Mouse (Mus musculus): ENCODE results near the gene H2-DMb1.
"Not testable (repeated sequence)": the region's sequence is repeated elsewhere in the genome, so short reads cannot be mapped to it uniquely, and the experiment has no call there.

The H2-DMb1 gene

DNA sequence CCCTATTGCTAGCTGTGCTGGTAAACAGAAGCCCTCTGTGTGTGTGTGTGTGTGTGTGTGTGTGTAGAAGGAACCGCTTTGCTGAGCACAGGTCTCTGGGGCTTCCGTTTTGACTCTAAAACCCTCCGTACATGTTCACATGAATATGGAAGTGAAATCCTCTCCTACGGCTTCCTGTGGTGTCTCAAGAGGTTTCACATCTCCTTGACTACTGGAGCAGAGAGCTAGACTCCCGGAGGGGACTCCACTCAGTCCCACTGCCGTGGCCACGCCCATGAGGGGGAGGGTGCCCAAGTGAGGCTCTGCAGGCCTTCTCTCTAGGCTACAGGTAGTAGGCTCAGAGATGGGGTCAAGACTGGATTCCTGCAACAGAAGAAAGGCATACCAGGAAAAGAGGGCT, 9.8 kb upstream of the H2-DMb1 start, which contains the start of gene H2-DMb2:
Gene H2-DMb2 (plus strand): TSS at position 275 of the 400 bp plus-strand sequence.
- no peak for DNase-seq (ENCODE audit: extremely low spot score, low spot score)

DNA sequence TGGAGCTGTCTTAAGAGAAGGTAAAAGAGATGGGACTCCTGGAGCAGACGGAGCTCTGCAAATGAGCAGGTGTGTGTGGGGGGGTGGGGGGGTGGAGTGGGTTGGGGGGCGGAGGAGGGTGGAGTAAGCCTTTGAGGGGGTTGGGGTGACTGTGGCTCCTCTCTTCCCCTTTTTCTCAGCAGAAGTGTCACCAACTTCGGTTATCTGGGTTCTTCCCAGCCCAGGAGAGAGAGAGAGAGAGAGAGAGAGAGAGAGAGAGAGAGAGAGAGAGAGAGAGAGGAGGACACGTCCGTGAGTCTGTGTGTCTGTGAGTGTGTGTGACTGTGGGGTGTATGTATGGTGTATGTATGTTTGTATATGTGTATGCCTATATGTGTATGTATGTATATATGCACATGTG, 9.4 kb upstream of the H2-DMb1 start:
- DNase-seq (ENCODE audit: extremely low spot score, low spot score), result no peak

DNA sequence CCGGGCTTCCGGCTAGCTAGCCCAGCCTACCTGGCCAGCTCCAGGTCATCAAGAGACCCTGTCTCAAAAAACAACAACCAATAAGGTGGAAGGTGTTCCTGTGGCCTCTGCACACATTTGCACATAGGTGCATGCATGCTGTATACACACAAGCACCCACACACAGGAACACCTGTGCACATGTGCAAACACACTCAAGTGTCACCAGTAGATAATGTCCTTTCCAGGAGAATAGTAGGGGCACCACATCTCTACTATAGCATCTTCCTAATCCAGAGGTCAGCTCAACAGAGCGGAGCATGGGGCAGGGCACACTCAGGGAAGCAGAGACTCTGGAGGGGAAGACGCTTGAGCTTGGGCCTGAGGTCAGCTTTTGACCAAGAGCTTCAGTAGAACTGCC, 8.7 kb upstream of the H2-DMb1 start:
- not testable (repeated sequence) for DNase-seq (ENCODE audit: extremely low spot score, low spot score)

DNA sequence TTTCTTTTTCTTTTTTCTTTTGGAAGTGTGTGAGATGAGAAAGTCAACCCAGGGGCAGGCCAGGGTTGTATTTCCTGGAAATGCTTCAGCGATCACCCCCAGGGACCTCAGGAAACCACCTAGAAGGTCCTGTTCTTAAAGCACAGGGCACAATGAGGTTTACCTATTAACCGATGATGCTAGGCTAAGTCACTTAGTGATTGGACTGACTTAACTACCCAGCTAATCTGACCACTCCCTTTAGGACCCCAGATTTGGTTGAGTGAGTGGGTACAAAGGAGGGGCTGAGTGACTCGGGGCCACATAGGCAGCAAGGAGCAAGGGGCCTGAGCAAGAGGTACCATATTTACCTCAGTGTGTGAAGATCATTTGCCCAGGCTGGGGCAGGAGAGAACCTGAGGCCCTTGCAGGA, 7.9 kb upstream of the H2-DMb1 start:
- no peak for DNase-seq (ENCODE audit: extremely low spot score, low spot score)

DNA sequence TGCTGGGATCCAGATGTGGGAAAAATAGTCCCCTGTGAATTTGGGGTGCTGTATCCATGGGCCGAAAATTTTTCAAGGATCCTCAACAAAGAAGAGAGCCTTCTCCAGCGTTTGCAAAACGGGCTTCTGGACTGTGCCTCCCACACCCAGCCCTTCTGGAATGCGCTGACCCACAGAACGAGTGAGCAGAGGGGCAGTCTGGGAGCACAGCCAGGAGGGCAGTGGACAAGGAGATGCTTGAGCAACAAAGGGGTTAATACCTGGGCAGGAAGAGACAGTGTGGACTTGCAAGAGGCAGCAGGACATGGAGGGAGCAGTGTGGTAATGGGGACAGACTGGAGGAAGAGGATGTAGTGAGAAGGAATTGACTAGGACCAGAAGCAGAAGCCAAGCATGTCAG, 2.7 kb downstream of the H2-DMb1 start:
- DNase-seq (ENCODE audit: extremely low spot score, low spot score), result no peak

DNA sequence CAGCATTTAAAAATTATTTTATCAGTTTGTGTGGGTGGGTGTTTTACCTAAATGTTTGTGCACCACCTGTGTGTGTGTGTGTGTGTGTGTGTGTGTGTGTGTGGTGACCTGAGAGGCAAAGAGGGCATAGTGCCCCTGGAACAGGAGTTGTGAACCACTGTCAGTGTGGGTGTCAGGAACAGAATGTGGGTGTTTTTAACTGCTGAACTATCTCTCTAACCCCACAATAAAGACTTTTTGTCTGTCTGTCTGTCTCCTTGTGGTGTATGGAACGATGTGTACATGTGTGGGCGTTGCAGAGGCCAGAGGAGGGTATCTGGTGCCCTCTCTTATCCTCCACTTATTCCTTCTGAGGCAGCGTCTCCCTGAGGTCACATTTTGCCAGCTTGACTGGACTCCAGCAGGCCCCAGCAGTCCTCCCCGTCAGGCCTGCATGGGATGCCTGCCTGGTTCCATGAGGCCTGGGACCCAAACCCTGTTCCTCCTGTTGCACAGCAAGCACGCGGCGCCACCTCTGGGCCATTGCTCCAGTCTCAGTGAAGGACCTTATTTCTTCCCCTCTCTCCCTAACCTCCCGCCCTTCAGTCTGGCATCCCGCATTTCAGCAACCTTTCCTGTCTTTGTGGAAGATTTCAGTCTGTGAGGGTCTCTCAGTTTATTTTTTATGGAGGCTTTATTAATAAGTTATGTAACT, 11.5 kb downstream of the H2-DMb1 start:
- no peak for DNase-seq (ENCODE audit: extremely low spot score, low spot score)

DNA sequence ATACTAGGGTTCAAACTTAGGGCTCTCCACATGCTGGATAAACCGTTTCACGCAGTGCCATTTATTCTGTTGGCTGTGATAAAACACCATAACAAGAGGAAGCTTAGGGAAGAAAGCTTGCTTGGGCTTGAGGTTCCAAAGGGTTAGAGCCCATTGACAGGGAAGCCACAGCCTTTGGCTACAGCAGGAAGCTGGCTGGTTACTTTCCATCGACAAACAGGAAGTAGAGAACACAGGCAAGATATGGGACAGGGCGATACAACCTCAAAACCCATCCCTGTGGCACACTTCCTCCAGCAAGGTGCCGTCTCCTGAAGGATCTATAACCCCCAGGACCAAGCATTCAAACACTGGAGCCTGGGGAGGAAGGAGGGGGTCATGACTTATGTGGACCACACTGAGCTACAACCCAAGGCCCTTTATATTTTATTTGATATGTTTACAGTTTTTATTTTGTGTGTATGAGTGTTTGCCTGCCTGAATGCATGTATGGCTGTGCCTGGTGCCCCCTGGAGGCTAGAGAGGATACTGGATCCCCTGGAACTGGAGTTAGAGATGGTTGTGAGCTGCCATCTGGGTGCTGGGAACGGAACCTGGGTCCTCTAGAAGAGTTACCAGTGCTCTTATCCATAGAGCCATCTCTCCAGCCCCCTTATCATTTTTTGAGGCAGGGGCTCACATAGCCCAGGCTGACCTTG, 12.3 kb downstream of the H2-DMb1 start:
- no peak for DNase-seq (ENCODE audit: extremely low spot score, low spot score)

DNA sequence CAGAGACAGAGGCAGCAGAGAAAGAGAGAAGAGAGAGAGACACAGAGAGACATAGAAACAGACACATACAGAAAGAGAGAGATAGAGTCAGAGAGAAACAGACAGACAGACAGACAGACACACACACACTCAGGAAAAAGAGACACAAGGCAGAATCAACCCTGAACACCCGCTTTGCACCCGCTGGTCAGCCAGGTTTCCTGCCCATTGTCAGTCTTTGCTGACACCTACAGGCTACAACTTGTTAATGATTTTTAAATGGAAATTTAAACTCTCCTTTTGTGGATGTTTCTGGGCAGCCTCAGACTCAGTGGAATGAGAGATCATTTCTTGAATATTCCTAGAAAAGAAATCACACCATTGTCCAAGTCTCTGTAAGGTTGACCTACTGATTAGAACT, 16.4 kb downstream of the H2-DMb1 start:
- DNase-seq (ENCODE audit: extremely low spot score, low spot score), result peak; percentile 31

DNA sequence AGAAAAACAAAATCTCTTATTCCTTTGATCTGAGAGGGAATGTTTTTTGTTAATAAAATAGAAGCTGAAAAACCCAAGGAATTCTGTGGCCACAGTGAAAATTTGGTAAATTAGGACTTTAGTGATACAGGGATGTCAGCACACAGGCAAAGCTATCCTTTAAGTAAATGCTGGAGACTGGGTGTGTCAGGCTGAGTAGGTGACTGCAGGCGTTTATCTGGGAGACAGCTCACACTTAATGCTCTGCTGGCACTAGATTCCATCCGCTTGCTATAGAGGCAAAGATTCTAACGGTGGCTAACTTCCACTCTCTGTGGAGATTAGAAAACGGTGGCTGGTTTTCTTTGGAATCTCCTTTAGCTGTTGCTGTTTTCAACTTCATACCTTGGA, 17.6 kb downstream of the H2-DMb1 start:
- no peak for DNase-seq (ENCODE audit: extremely low spot score, low spot score)

DNA sequence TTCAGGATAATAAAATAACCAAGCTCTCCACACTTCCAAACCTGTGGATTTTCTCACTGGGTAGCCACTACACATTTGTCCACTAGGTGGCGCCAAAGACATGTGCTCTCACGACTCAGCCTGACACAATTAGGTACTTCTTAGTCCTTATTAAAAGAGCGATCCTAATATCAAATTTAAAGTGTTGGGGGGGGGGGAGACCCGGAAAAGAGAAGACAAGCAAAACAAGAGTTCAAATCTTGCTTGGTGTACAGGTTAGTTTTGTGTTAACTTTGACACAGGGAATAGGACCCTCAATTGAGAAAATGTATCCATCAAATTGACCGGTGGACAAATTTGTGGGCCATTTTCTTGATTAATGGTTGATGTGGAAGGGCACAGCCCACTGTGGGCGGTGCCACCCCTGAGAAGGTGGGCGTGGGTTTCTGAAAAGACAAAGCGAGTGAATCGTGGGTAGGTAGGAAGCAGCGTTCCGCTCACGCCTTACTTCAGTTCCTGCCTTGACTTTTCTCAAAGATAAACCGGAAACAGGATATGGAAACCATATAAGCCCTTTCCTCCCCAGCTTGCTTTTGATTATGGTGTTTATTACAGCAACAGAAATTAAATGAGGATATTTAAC, 18.1 kb downstream of the H2-DMb1 start:
- peak; percentile 78 for DNase-seq (ENCODE audit: extremely low spot score, low spot score)

DNA sequence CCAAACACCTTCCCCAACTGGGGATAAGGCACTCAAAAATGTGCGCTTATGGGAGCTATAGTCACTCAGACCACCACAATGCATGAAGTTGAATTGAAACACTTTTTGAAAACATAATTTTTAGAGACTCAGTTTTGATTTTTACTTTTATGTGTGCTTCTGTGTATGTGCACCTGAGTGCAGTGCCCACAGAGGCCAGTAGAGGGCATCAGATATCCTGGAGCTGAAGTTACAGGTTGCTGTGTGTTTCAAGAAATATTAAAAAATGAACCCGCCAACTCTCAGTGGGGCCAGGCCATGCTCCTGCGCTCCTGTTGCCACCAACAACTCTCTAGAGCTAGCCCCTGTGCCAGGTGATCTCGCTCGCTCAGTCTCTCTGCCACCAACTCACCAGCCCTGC, 19.7 kb downstream of the H2-DMb1 start:
- DNase-seq (ENCODE audit: extremely low spot score, low spot score), result no peak

DNA sequence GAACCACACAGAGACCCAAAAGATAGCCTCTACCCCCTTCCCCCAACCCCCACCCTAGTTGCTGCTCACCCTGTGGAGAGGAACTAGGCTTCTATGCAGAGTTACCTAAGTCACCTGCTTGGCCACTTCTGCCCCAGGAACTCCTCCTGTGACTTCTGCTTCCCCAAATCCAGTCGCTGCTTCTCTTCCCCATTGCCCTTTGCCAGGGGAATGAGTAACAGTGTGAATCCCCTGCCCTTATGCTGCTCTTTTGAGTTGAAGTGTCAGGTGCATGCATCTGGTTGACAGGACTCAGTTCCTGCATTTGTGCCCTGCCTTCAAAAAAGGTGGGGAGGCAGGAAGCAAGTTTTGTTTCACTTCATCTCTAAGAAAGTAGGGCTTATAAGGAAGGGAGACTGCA, 21.2 kb downstream of the H2-DMb1 start:
- DNase-seq (ENCODE audit: extremely low spot score, low spot score), result no peak

DNA sequence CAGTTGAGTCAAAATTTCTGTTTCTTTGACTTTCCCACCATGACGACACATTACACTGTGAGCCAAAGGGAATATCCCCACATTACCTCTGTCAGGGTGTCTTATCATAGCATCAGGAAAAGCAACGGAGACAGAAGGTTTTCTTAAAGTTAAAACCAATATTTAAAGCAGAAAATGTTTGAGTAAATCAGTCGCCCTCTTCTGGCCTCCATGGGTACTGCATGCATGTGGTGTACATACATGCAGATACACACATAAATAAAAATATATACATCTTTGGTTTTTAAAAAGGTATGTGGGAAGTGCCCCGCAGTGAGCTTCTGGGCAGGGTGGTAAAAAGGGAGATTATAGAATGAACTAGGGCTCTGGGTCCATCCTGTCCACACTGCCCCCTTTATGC, 24.3 kb downstream of the H2-DMb1 start:
- DNase-seq (ENCODE audit: extremely low spot score, low spot score), result no peak

DNA sequence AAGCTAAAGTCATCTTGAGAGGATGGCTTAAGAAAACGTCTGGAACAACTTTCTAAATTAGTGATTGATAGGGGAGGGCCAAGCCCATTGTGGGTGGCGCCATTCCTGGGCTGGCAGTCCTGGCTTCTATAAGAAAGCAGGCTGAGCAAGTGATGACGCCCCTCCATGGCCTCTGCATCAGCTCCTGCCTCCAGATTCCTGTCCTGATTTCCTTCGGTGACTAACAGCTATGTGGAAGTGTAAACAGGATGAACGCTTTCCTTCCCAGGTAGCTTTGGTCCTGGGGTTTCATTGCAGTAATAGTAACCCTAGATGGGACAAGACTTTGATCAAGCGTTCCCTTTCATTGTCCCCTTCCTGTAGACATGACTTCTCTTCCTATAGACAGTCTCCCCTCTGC, 26.1 kb downstream of the H2-DMb1 start:
- no peak for DNase-seq (ENCODE audit: extremely low spot score, low spot score)

DNA sequence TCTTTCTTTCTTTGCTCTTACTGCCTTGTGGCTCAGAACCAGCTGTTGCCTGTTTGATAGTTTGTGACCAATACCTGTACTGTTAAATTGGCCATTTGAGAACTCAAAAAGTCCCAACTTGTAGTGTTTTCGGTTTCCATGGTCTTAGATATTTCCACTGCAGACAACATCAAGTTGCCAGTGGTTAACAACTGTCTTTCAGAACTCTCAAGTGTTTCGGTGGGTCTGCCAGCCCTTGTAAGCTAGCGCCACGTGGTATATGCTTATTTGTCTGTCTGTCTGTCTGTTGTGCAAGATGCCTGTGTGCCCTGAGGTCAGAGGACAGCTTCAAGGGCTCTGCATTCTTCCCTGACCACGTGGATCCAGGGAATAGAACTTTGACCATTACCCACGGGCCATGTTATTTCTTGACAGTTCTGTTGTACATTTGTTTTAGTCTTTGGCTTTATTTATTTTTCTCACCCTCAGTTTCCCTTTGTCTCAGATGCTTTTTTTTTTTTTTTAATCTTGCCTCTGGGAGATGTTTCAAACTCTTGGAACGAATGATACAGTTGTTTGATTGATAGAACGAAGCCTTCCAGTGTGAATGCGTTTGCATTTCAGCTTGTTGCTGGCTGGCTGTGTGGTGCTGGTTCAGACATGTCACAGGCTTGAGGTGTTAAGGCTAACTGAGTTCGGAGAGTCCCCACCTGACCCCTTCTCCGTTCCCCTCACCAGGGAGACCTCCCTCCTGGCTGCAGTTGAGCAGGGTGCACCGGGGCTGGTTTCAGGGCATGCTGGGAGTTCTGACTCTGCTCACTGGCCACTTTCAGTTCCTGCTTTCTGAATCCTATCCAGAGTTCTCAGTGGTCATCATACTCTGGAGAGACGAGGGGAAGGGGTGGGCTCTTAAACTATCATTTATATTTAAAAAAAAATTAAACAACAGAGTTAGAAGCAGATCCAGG, 27.3 kb downstream of the H2-DMb1 start:
- DNase-seq (ENCODE audit: extremely low spot score, low spot score), result no peak

DNA sequence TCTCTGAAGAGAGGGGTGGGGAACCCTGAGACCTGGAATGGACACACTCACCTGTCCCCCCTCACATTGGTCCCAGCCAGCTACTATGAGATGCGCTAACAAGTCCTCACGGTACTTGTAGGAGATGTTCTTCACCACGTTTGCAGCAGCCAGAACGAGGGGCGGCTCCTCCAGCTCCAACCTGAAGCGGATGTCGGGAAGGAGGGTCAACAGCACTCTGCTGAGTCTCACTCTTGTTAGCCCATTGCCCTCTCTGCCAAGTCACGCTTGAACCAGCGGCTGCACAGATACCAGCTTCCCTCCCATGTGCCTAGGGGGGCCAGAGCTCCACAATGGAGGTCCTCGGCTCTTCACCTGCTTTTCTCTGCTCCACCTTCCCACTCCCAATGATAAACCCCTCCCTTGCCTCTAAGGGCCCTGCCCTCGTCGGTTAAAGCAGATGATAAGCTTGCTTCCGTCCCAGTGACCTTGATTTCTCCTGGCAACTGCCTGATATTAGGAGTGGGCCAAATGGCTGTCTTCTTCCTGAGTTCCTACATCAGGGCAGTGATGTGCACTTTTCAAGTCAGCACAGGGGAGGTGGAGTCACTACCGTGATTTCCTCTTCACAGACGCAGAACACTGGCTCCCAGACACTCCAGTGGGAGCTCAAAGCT, 30.8 kb downstream of the H2-DMb1 start:
- DNase-seq (ENCODE audit: extremely low spot score, low spot score), result no peak

DNA sequence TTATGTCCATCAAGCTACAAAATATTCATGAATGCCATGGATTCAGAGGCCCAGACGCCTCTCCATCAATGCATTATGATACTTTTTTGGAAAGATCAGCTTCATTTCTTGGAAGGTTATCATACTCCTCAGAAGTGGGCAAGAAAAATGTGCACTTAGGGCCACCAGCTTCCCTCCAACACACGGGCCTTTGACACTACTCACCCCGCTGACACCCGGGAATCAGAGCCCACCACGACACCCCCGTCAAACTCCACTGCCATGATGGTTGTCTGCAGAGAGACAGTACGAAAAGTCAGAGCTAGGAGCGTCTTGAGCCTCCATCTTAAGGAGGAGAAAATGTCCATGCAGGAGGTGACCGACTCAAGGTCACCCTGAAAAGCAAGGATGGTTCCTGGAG, 32.7 kb downstream of the H2-DMb1 start:
- DNase-seq (ENCODE audit: extremely low spot score, low spot score), result no peak

DNA sequence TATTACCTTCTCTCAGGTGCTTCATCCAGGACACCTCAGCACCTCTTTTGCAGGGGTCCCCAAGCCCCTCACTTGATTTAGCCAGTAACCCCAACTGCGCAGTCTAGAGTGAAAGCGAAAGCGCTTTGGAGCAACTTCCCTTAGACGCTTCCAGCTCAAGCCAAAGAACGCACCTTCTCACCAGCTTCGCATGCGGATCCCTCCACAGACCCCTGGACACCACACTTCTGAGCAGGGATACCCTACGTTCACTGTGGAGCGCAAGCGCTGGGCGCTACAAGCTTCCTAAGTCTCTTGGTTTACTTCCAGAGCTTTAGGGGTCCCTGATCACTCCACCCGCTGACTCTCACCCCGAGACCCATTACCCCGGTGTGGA, 34.0 kb downstream of the H2-DMb1 start:
- no peak for DNase-seq (ENCODE audit: extremely low spot score, low spot score)

DNA sequence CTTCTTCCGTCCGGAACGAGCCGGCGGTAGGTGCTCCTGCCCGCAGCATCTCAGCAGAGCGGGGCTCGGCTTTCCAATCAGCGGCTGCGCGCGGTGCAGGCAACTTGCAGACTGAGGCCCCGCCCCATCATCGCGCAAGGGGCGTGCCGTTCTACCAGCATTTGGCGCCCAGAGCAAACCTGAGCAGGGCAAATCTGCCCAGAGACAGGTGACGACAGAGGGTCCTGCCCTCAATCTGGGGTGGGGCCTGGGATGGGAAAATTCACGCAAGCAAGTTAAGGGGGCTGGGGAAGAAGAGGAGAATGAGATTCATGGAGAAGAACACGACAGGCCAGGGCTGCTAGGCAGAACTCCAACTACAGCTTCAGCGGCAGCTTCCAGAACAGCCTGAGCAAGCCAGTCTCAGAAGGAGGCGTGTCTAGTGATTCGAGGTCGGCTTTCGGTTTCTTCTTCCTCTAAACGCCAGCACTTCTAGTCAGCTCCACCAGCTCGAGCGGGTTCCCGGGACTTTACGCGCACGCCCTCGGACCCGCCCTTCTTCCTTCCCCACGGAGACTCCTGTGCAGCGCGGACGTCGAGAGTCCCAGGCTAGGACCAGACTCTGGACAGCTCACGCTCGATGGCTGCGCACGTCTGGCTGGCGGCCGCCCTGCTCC, 34.5 kb downstream of the H2-DMb1 start, which contains the start of the genes Tap1 and Psmb9:
Gene Tap1 (plus strand): TSS at position 293 of the 656 bp plus-strand sequence.
Gene Psmb9 (minus strand): TSS at position 504 of the 656 bp plus-strand sequence.
- peak; percentile 91 for DNase-seq (ENCODE audit: extremely low spot score, low spot score)

DNA sequence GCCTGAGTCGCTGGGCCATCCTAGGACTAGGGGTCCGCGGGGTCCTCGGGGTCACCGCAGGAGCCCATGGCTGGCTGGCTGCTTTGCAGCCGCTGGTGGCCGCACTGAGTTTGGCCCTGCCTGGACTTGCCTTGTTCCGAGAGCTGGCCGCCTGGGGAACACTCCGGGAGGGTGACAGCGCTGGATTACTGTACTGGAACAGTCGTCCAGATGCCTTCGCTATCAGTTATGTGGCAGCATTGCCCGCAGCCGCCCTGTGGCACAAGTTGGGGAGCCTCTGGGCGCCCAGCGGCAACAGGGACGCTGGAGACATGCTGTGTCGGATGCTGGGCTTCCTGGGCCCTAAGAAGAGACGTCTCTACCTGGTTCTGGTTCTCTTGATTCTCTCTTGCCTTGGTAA, 35.1 kb downstream of the H2-DMb1 start:
- DNase-seq (ENCODE audit: extremely low spot score, low spot score), result peak; percentile 29
